Mouse (Mus musculus): ENCODE data around the gene Ier3. TPM values are rescaled to one million over a fixed set of nuclear protein-coding genes. Genes with fewer than 3 reads are reported as not detected.

Ier3 gene
- total and polyA plus RNA-seq, 3 experiments, result 15.6 to 37.0 (median 33.1) TPM

DNA sequence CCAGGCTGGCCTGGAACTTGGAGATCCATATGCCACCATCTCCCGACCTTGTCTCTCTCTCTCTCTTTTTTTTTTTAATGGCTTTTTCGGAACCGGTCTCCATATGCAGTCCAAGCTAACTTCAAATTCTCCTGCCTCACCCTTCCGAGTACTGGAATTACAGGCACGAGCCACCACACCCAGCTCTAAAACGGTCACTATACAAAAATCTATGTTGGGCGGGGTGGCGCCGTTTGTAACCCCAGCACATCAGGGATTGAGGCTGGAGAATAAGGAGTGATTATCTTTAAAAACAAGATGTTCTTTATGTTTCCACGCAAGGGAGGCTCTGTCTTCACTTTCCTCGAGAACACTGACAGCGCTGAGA lies 39.3 kb downstream of the Ier3 start:
- Histone ChIP-seq H3K36me3 (ENCODE audit: control insufficient read depth, insufficient read depth, low read length) (no peaks in the 10 kb centered on the region), H3K4me3 (peak overlapping the region; percentile 99), H3K27ac (peak overlapping the region; percentile 88), H3K27me3 (ENCODE audit: control insufficient read depth, insufficient read depth, low read length) (no peaks in the 10 kb centered on the region), H3K9ac (ENCODE audit: low read depth, low read length) (peak overlapping the region; percentile 83; the same call in 1 of the 2 replicates), H3K4me1 (ENCODE audit: control insufficient read depth, insufficient read depth, low read length) (peaks cover 7% of the 10 kb centered on the region), H3K79me2 (replicated peaks; ENCODE audit: control insufficient read depth, insufficient read depth, low read length) (no peaks in the 10 kb centered on the region)
- TF ChIP-seq POLR2A (IDR thresholded peaks at IDR 0.05; ENCODE audit: insufficient read depth, low read depth, low read length) (no peak), CTCF (IDR thresholded peaks at IDR 0.05) (no peak), EP300 (IDR thresholded peaks at IDR 0.05; ENCODE audit: insufficient read depth, low read depth, low read length) (no peak)
- DNase-seq, result no peak
- 5% methylated on average over 12 of the region's 12 CpGs for WGBS
- intact Hi-C loops (cut with DNase I), result loop anchor here (1.0 kb wide), 1 partner anchor 11 kb away; no protein-coding TSS in a partner anchor

DNA sequence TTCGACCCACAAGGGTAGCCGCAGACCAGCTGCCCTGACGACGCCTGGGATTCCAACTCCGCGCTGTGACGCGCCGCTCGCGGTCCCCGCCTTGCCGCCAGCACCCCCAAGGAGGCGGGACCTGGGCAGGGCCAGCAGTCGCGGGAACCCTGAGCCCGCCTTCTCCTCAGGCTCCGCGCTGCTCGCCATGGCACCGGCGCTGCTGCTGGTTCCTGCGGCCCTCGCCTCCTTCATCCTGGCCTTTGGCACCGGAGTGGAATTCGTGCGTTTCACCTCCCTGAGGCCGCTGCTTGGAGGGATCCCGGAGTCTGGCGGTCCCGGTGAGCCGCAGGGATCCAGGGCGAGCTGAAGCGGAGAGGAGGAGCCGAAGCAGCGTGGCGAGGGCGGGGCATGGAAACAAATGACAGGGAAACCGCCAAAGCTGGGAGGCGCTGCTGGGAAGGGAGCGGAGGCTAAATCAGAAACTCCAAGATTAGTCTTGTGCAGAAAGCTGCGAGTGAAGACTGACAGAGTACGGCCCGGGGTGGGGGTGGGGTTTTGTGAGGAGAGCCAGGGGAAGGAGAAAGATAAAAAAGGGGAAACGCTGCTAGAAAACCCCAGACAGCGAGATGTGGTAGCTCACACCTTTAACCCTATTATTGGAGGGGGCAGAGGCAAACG lies 39.8 kb downstream of the Ier3 start, which contains the start of gene Nrm:
Gene Nrm, plus strand, starts transcription at position 121 of the 660 bp plus-strand sequence.
- no peaks in the 10 kb centered on the region for H3K27me3 ChIP-seq (ENCODE audit: control insufficient read depth, insufficient read depth, low read length)
- WGBS, result under 1% methylated on average over 47 of the region's 47 CpGs

DNA sequence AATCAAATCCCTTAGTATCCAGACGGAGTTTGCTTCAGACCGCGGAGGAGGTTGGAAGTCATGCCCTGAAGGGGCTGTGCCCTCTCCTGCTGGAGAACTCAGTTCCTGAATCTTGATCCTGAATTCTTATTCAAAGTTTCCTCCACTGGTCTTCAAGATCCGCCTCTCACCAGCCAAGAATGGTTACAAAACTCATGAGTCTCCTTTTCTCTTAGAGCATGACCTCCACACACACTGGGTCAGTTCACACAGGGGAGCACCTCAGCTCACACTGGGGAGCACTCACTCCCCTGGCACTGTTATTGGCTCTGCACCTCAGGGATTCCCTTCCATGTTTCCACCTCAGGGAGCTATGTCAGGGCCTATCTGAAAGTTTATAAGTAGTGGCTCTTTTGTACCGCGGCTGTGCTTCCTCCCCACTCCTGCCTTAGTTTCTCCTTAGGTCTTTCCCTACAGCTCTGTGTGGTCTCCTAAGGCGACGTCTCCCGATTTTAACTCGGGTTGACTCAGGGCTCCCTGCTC lies 43.4 kb downstream of the Ier3 start:
- peak overlapping the region; percentile 98 for H3K27ac ChIP-seq
- intact Hi-C loops (cut with DNase I), result no loop called here
- 26% methylated on average over 10 of the region's 10 CpGs for WGBS
- peaks cover 7% of the 10 kb centered on the region for H3K4me1 ChIP-seq (ENCODE audit: control insufficient read depth, insufficient read depth, low read length)
- peak overlapping the region; percentile 98; the same call in 1 of the 2 replicates for H3K9ac ChIP-seq (ENCODE audit: low read depth, low read length)
- no peaks in the 10 kb centered on the region for H3K36me3 ChIP-seq (ENCODE audit: control insufficient read depth, insufficient read depth, low read length)
- TF ChIP-seq CTCF (IDR thresholded peaks at IDR 0.05) (no peak), POLR2A (IDR thresholded peaks at IDR 0.05; ENCODE audit: insufficient read depth, low read depth, low read length) (no peak), EP300 (IDR thresholded peaks at IDR 0.05; ENCODE audit: insufficient read depth, low read depth, low read length) (no peak)
- peak; percentile 29 to 33 for DNase-seq
- no peaks in the 10 kb centered on the region for H3K27me3 ChIP-seq (ENCODE audit: control insufficient read depth, insufficient read depth, low read length)
- H3K79me2 ChIP-seq (replicated peaks; ENCODE audit: control insufficient read depth, insufficient read depth, low read length), result no peaks in the 10 kb centered on the region
- H3K4me3 ChIP-seq, result peak overlapping the region; percentile 61

More for the DNA sequence above, 39.8 kb downstream of the Ier3 start, which contains the start of gene Nrm:
- TF ChIP-seq CTCF (IDR thresholded peaks at IDR 0.05) (peak; percentile 64), POLR2A (IDR thresholded peaks at IDR 0.05; ENCODE audit: insufficient read depth, low read depth, low read length) (peak; percentile 66), EP300 (IDR thresholded peaks at IDR 0.05; ENCODE audit: insufficient read depth, low read depth, low read length) (peak; percentile 14; the same call in 1 of the 2 replicates)
- peak; percentile 95 to 96 for DNase-seq
- Histone ChIP-seq H3K9ac (ENCODE audit: low read depth, low read length) (peak within 1 kb of the TSS; percentile 83), H3K79me2 (replicated peaks; ENCODE audit: control insufficient read depth, insufficient read depth, low read length) (no peaks in the 10 kb centered on the region), H3K27ac (peak within 1 kb of the TSS; percentile 88), H3K4me3 (peak within 1 kb of the TSS; percentile 99), H3K36me3 (ENCODE audit: control insufficient read depth, insufficient read depth, low read length) (no peaks in the 10 kb centered on the region), H3K4me1 (ENCODE audit: control insufficient read depth, insufficient read depth, low read length) (peaks cover 7% of the 10 kb centered on the region)
- intact Hi-C loops (cut with DNase I), result loop anchor here (1.0 kb wide), 1 partner anchor 11 kb away; no protein-coding TSS in a partner anchor

DNA sequence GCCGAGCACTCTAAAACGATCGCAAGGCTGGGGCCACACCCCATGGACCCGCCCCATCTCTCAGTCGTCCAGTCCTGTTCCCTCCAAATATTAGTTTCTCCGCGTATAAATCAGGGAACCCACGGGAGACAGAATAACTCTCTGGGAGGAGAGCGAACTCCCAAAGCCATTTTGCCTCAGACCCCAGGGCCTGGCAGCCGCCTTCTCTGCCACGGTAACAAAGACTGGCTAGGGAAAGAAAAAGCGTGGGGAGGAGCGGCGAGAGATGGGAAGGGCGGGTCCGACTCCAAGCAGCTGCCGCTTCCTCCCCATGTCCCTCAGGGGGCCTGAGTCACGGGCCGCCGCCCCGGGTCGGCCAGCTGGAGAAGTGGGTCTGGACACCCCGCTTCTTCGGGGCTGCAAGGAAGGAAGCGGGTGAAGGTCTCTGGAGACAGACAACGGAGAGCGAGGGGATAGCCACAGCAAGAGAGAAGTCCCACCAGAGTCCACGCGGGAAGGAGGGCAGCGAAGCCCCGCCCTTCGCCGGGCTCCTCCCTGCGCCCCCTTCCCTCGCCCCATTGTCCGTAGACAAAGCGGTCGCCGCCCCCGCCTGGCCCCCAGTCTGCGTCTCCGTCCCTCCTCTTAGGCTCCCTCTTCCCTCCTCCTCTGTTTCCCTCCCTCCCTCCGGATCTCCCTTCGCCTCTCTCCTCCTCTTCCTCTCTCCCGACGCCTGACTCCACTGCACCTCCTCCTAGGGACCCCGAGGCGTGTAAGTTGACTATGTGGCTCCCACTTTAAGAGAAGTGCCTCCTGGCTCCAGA lies 44.2 kb downstream of the Ier3 start, which contains the start of gene Ppp1r18:
Gene Ppp1r18, plus strand, starts transcription at position 113 of the 800 bp plus-strand sequence.
- under 1% methylated on average over 48 of the region's 48 CpGs for WGBS
- Histone ChIP-seq H3K27me3 (ENCODE audit: control insufficient read depth, insufficient read depth, low read length) (no peaks in the 10 kb centered on the region), H3K27ac (peak within 1 kb of the TSS; percentile 98), H3K36me3 (ENCODE audit: control insufficient read depth, insufficient read depth, low read length) (no peaks in the 10 kb centered on the region), H3K79me2 (replicated peaks; ENCODE audit: control insufficient read depth, insufficient read depth, low read length) (no peaks in the 10 kb centered on the region), H3K4me3 (peak within 1 kb of the TSS; percentile 61), H3K9ac (ENCODE audit: low read depth, low read length) (peak within 1 kb of the TSS; percentile 98), H3K4me1 (ENCODE audit: control insufficient read depth, insufficient read depth, low read length) (peaks cover 7% of the 10 kb centered on the region)
- TF ChIP-seq POLR2A (IDR thresholded peaks at IDR 0.05; ENCODE audit: insufficient read depth, low read depth, low read length), result peak; percentile 95
- TF ChIP-seq CTCF (IDR thresholded peaks at IDR 0.05), result no peak
- TF ChIP-seq EP300 (IDR thresholded peaks at IDR 0.05; ENCODE audit: insufficient read depth, low read depth, low read length), result peak; percentile 71
- peak; percentile 87 to 90 for DNase-seq
- intact Hi-C loops (cut with DNase I), result loop anchor here (2.0 kb wide), 1 partner anchor 51 kb away; the partner anchor contains the start of genes Mrps18b and Ppp1r10

DNA sequence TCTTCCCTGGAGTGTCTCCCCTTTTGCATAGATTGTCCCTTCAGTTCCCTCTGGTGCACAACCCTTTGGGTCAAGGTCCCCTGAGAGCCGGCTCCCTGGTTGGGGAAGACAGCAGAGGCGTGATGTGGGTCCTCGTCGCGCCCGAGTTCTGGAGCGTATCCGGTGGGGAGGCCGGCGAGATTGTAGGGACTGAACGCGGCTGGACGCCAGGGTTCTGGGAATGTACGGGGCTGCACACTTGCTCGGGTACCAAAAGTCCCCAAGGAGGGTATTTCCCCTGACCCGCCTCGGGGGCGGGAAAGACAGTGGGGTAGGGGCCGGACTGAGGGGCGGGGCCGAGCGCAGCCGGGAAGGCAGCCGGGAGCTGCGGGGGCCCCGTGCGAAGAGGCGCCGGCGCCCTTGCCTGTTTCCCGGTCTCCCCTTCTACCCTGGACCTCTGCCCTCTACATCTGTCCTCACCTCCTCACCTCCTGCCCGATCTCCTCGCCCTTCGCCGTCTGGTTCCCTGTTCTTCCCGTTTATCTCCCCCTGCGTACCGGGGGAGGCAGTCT lies 44.9 kb downstream of the Ier3 start:
- Histone ChIP-seq H3K36me3 (ENCODE audit: control insufficient read depth, insufficient read depth, low read length) (no peaks in the 10 kb centered on the region), H3K4me1 (ENCODE audit: control insufficient read depth, insufficient read depth, low read length) (peaks cover 7% of the 10 kb centered on the region), H3K79me2 (replicated peaks; ENCODE audit: control insufficient read depth, insufficient read depth, low read length) (no peaks in the 10 kb centered on the region), H3K4me3 (peak overlapping the region; percentile 61), H3K27me3 (ENCODE audit: control insufficient read depth, insufficient read depth, low read length) (no peaks in the 10 kb centered on the region), H3K9ac (ENCODE audit: low read depth, low read length) (peak overlapping the region; percentile 98), H3K27ac (peak overlapping the region; percentile 98)
- WGBS, result 1% methylated on average over 37 of the region's 38 CpGs
- intact Hi-C loops (cut with DNase I), result loop anchor here (2.0 kb wide), 1 partner anchor 50 kb away; the partner anchor contains the start of genes Mrps18b and Ppp1r10
- TF ChIP-seq CTCF (IDR thresholded peaks at IDR 0.05) (no peak), EP300 (IDR thresholded peaks at IDR 0.05; ENCODE audit: insufficient read depth, low read depth, low read length) (no peak; the same call in 1 of the 2 replicates), POLR2A (IDR thresholded peaks at IDR 0.05; ENCODE audit: insufficient read depth, low read depth, low read length) (peak; percentile 72)
- peak; percentile 87 to 89 for DNase-seq

All from heart, adult 2 months (tissue).